Mouse (Mus musculus) liver, adult 2 months (tissue): ENCODE data around the gene Usp24.

Source experiments
- CTCF ChIP-seq: fragments of 200-500 bp; IDR thresholded peaks from 2 replicates; pipeline ENCODE4 v1.5.1; 2011; ENCODE audit warnings: low read depth, low read length, control low read depth
- POLR2A ChIP-seq: fragments of 200-500 bp; IDR thresholded peaks from 2 replicates; pipeline ENCODE4 v1.6.1; 2011; ENCODE audit warnings: low read length, control low read depth; ENCODE audit not compliant: insufficient read depth; ENCODE audit errors: extremely low read depth

- TF ChIP-seq CTCF (no peak), POLR2A (peak; percentile 55)
Measured at GRCm38 (mm10) chr4:106315921-106316350, at the start of gene Usp24.
